Mouse (Mus musculus) thymus, postnatal 0 days (tissue): Measurements from ENCODE around the gene Osgin1. TPM values are rescaled to one million over a fixed set of nuclear protein-coding genes. Genes with fewer than 3 reads are reported as not detected.

Experiments used
- DNase-seq: peaks from one replicate; pipeline ENCODE4 v3.0.0-alpha.2; 2015; ENCODE audit warnings: low spot score
- polyA plus RNA-seq: library from polyadenylated mRNA; unstranded; fragments of >200 nt; fragmentation: Nextera tagmentation; extraction: Ambion mirVana; gene quantifications from 2 replicates; pipeline ENCODE4 v1.2.1, GENCODE M21; 2015

The Osgin1 gene
- polyA plus RNA-seq, 1 experiment from 2014 or later = 1.6 TPM

DNA sequence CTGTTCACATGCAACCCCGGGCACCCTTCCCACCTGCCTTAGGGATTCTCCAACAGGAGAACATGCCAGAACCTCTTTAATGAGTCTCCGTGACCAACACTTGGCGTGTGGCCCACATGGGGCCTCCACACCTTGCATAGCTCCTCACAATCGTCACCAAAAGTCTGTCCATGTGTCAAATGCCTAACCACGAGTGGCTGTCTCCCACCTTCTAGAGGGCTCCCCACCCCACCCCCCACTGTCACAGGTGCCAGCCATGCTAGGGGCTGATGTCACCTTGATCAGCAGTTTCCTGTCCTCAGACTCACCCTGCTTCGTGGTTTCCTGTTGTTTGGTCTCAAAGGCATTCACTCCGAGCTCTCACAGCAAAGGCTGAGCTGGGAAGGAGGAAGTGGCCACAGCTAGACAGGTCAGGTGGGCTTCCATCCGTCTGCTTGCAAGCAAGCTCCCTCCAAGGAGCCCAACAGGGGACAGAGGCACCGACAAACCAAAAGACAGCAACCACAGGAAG lies 10.2 kb upstream of the Osgin1 start:
- peak; percentile 95 for DNase-seq

DNA sequence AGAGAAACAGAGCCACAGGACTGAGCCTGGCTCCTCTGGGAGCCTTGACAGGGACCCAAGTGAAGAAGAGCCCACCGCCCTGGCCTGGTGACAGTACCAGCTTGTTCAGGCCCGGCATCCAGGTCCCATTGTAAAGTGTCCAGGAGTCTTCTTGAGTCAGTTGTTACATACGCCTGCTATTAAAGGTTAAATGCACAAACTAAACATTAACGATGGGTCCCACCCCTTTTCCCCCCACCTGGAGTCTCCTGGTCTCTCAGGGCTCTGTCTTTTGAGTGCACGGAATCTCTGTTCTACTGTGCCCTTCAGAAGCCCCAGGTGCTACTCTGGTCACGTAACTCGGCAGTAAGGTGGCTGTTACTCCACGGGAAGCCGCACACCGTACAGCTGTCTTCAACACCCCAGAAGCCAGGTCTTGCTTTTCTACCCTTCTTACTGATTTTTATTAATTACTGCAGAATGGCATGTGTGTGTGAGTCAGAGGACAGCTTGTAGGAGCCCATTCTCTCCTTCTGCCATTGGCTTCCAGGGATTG lies 9.7 kb upstream of the Osgin1 start:
- DNase-seq = no peak

DNA sequence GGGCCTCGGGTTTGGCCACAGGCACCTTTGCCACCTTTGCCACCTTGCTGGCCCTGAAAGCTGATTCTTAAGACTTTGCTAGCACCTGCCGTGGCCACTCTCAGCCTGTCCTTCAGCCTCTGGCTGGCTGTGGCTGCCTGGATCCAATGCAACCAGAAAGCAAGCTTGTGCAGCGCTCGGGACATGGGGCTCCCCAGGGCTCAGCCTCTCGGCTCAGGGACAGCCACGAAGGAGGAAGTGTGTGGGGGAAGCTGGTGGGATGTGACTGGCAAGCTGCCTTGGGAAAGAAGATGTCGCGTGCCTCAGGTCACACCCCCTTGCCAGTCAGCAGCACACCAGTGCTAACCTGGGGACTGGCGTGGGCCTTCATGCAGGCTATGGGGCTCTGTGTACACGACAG lies 9.2 kb upstream of the Osgin1 start:
- DNase-seq = peak; percentile 34

DNA sequence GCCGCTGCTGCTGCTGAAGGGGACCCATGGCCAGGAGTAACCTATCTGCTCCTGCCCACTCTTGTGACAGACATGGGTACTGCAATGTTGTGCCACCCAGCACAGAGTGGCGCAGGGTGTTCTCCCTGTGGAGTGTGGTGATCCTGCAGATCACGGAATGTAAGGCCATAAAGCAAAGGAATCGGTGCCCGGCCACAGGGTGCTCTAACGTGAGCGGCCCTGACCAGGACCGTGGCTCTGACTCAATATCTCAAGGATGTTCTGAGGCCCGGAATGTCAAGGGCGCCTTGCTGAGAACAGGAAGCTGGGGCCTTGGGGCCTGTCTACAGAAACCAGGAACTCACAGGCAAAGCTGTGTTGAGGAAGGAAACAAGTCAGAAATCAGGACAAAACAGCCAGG lies 8.4 kb upstream of the Osgin1 start:
- peak; percentile 59 for DNase-seq

DNA sequence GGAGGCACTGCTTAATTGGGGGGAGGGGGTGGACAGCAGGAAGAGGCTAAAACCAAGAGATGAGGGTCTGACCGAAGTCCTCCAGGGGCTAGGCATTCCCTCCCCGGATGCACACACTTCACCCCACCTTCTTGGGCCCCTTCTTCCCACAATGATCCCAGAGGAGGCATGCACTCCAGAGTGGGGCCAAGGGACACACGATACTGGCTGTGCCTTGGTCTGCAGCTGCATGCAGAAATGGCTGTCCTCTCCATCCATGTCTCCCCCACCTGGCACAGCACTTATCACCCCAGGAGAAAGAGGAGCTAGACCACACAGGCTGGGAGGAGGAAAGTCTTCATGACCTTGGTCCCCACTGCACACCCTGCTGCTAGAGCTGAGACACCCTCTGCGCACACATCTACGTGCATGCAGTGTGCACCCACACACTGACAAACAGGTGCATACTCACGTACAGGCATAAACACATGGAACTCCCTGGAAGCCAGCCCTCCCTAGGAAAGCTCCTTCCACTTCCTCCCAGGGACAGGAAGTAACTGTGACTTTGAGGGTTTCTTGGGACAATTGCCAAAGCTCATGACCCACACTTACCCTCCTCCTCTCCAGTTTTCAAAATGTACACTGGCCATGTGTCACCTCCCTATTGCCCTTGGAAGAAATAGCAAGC lies 7.7 kb upstream of the Osgin1 start:
- DNase-seq = peak; percentile 43

DNA sequence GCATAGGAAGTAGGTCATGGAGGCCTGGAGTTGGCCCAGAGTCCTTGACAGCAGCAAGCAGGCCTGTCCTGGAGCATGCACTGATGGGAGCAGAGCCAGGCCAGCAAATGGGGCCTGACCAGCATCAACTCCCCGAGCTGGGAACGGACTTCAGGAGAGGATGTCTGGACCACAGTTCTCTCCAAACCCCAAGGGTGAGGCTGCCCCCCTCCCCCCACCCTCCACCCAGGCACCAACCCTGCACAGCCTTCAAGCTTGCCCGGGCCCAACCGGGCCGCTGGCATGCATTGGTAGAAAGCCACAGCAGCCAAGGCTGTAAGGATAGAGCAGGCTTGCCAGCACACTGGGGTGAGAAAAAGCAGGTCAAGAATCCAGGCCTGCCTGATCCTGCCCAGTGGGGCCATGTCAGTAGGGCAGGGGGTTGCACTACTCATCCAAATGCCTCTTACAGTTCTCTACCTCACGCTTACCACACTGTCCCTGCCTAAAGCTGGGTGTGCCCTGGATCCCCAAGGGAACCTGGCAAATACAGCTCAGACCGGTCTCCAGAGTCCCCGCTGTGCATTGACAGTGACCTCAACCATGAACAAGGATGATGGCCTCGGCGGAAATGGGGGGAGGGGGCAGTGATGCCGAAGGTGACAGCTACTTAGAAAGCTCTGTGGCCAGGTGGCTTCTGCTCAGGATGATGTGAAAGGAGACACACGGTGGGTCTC lies 6.1 kb upstream of the Osgin1 start:
- peak; percentile 47 for DNase-seq

DNA sequence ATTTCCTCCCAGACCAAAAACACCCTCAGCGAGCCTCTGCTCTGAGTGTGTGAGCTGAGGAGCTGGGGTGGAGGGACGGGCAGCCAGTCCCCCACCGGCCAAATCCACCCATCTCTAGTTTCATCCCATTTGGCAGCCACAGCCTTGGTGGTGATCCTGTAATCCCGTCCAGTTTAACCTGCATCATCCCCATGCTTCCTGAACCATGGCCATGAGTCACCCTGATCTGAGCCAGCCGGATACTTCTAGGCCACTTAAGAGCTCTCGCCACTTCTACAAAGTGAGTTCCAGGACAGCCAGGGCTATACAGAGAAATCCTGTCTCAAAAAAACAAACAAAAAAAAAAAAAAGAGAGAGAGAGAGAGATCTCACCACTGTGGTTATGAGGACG lies 5.6 kb upstream of the Osgin1 start:
- no peak for DNase-seq

DNA sequence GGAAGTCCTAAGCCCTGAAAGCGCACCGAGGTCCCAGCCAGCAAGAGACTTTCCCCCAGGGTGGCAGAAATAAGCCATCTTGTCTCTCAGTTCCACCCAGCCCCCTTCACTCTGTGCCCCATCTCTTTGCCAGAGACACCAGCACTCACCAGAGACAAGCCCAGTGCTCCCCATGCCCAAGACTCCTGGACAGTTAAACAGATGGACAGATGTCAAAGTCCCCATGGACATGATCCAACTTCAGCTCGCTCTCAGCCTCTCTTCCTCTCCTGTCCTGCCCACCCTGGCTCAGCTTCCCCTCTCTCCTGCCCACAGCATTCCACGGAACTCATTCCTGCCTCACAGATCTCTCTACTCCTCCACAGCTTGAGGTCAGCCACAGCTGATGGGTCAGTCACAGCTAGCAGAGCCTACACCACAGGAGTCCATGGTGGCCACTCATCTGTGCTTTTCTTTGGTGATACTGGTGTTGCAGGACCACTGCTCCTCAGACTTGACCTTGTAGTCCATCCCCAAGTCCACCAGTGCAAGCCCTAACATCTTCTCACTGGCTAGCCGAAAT lies 5.1 kb upstream of the Osgin1 start:
- no peak for DNase-seq

DNA sequence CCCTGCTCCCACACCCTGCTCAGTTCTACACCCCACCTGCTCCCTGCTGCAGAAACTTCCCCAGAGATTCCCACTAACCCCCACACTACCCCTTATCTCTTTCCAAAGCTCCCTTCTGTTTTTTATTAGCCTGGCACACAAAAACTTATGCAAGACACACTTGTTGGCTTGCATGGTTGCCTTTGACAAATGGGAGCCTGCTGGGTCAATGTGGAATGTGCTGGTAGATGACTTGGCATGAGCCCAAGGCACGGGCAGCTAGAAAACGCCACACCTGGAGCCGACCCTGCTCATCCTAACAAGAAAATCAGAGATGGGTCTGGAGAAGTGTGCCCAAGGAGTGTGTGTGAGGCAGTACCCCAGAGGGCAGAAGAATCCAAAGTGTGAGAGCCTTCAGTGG lies 4.4 kb upstream of the Osgin1 start:
- no peak for DNase-seq

DNA sequence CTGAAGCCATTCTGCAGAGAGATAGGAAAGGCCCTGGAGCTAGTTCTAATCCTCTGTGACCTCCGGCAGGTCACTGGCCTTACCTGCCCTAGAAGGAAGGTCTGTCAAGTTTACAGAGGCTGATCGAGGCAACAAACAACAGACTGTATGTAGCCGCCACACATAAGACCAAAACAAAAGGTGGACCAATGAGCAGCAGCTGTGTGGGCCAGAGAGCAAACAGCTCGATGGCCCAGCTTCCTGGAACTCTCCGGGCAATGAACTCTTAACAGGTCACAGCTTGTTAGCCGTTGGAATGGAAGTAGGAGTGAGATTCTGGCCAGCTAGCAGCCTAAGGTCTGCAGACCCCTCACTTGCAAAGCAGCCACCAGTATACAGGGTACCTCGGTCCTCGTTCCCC lies 3.7 kb upstream of the Osgin1 start:
- DNase-seq = no peak

DNA sequence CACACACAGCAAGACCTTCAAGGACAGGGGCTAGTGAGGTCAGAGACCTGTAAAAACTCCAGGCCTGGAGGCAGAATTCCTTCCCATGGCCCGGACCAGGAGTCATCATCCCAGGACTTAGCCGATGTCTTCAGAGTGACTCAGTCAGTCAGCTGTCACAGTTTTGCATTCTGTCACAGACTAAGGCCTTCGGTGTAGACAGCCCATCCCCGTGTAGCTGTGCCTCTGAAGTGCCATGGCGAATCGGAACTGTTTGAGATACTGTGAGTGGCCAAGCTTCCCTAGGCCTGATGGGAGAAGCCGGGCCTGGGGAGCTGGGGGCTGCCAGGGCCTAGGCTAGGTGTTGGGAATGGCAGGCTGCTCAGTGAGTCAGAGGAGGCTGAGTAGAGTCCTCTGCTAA lies 3.2 kb upstream of the Osgin1 start:
- DNase-seq = no peak

DNA sequence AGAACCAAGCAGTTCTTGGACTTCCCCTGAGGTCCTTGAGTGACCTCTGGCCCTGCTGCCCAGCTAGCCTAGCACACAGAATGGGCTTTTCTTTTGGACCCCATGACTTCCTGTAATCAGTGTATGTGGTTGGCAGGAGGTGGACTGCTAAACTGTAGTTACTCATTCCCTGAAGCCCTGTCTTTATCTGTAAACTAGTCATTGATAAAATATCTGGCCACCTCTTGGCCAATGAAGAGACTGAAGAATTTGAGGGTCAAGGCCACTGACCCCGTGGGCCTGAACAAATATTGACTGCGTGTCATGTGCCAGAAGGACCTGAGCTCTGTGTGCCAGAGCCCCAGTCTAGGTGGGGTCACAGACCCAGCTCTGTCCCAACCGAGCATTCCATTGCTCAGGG lies 1.6 kb upstream of the Osgin1 start:
- no peak for DNase-seq

DNA sequence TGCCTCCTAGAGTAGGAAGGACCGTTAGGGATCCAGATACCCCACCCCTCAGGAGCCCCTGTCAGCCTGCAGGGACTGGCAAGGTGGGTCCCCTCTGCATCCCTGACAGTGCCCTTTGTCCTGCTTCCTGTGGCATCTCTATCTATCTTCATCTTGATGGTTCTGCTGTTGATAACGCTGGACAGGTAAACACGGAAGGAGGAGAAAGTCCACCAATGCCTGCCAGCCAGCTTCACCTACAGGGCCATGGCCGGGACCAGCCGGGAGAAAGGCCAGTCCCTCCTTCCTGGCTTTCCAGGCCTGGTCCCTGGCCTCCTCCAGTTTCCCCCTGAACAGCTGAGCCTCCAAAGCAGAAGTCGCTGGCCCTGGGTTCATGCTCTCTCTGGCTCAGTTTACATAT lies 645 bp downstream of the Osgin1 start:
- DNase-seq = no peak

DNA sequence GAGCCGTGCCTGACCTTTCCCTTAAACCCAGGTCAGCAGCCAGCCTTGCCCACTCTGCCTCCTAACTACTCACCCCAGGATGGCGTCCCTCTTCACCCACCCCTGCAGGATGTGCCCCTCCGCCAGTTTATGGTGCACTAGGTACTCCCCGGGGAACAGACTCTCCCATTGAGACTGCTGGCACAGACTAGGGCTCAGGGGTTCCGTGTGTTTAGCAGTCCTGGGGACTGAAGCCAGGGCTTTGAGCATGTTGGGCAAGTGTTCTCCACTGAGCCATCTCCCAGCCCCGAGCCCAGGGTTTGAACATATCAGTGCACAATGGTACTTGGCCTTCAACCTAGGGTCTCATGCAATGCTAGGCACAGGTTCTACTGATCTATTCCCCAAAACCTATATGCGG lies 1.6 kb downstream of the Osgin1 start:
- no peak for DNase-seq

DNA sequence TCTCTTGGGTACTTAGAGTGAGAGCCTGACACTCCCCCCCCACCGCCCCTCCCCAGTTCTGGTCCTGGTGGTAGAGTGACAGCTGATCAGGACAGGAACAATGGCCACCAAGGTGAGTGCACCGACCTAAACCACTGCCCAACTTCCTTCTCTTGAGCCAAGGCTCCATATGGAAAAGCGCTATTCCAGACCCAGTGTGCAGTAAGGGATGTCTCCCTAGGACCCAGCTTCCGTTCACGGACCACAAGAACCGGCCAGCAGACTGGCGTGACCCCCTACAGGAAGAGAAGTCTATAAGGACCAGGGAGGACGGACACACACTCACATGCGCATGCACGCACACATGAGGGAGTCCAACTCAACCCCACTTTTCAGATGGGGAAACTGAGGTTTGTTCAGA lies 2.4 kb downstream of the Osgin1 start:
- DNase-seq = no peak

DNA sequence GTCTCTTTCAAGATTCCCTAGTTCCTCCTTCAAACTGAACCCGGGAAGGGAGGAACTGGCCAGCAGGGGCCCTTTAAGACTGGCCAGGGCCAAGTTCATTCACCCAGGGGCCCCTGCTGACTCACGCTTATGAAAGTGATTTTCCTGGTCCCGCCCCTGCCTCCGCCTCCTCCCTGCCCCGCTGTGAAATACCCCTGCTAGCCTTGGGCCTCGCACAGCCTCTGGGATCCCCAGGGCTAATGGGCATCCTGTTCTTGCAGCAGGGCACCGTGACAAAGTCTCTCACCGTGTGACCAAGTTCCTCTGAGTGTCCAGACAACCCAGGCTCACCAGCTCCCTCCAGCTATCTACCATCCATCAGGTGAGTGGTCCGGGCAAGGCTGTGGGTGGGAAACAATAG lies 3.0 kb downstream of the Osgin1 start:
- DNase-seq = no peak

DNA sequence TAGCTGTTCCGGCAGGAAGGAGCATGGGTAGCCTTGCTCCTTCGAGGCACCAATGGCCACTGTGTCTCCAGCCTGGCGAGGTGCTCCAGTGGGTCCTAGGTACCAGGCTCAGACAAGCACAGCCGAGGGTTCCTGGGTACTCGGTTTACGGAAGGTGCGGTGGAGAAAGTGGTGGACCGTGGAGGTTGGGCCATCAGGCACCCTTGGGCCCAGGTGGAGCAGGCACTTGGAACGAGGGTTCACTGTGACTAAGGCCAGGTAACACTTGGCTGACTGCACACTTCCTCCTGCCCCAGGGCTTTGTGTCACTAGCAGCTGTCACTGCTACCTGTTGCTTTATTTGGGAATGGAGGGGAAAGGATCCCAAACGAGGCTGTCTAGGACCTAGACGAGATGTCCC lies 3.6 kb downstream of the Osgin1 start:
- DNase-seq = no peak

DNA sequence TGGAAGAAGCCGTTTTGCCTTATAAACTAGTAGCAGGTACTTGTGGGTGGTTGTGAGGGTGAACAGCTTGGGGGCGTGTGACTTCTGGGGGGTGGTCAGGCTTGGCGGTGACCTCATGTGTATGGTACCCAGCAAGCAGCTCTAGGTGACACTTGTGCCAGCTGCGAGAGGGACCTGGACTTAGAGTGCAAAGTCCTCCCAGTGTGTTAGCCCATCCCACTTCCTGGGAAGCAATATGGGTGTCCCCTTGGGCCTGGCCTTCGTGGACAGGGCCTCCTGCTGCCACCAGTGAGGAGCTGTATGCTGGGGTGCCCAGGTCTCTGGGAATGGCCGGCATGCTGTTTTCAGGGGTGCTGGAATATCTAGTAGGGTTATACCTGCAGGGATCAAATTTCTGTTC lies 5.0 kb downstream of the Osgin1 start:
- DNase-seq = no peak

DNA sequence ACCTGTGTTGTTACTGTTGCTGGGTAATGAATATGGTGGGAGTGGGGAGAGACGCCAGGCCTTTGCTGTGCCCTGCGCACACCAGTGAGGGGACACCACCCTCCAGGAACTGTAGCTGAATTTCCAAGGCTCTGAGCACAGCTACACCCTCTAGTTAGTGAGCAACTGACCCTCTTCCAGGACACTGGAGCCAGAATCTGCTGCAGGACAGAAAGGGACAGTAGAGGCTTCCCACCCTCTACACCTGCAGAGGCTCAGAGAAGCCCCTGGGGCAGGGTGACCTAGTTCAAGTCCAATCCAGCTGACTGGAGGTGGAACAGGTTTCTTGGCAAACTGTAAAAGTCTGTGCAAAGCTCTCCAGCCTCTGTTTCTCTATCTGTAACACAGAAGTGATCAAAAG lies 5.5 kb downstream of the Osgin1 start:
- no peak for DNase-seq

DNA sequence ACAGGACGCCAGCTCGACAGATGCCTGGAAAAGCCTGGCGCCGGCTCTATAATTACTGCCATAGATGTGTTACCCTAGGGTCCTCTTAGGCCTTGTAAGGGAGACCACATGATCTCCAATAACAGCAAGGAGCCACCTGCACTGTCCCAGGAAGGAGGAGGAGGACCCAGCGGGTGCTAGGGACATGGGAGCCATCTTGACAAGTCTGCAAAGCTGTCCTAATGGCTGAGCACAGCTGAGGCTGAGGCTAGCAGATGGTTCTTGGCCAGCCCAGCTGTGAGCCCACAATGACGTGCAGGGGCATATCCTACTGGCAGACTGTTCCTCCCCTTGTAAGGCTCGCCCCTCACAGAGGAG lies 5.9 kb downstream of the Osgin1 start:
- DNase-seq = no peak

DNA sequence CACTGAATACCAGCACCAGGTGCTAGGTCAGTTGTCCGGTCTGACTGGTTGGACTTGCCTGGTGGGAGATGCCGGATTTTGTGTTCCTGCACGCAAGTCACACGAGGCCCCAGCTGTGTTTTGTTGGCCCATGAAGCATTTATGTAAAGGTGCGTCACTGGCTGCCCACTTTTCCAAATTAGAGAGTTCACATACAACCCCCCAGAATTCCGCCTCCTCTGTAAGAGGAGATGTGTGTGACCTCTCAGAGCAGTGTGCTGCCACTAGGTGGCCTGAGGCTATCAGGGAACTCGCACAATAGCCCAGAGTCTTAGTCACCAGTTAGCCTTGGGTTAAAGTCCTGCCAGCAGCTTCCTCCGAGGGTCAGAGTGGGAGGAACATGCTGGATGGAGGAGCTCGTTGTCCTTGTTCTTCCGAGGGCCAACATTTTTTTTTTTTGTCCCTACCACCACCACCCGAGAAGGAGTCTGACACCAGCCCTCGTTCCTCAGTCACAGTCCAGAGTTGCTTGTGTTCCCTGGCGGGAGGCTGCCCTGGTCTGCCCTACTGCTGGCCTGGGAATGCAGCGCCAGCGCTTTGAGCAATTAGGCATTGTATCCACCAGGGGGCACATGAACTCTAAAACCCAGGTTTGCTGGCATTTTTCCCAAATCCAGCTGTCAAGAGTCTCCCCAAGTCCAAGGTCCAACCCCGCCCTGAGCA lies 6.5 kb downstream of the Osgin1 start:
- peak; percentile 50 for DNase-seq

DNA sequence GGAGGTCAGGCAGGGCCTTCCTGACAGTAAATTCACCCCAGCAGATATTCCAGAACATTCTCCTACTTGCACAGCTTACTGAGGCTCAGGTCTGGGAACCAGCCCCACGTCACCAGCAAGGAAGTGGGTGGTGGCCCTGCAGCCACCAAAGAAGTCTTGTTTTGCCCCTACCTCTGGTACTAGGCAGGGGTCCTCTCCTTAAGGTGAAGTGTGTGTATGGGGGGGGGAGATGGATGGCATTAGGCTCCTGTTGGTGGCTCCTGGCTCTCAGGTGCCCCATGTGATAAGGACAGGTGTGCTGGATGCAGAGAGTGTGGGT lies 7.0 kb downstream of the Osgin1 start:
- DNase-seq = no peak
